Mouse (Mus musculus): ENCODE measurements around the gene AU040320.

The AU040320 gene

GRCm38 (mm10) chr4:126743713-126744112, 9.6 kb upstream of the AU040320 start:
- no peak for DNase-seq (ENCODE audit: low read depth, low spot score)
- no peaks in the 10 kb centered on the region for H3K27me3 ChIP-seq (ENCODE audit: control insufficient read depth, insufficient read depth, low read length, poor library complexity, severe bottlenecking)
- peaks cover 5% of the 10 kb centered on the region for H3K36me3 ChIP-seq (ENCODE audit: control insufficient read depth, insufficient read depth, low read length, poor library complexity, severe bottlenecking)

GRCm38 (mm10) chr4:126744831-126745230, 8.5 kb upstream of the AU040320 start:
- H3K27me3 ChIP-seq (ENCODE audit: control insufficient read depth, insufficient read depth, low read length, poor library complexity, severe bottlenecking) = no peaks in the 10 kb centered on the region
- DNase-seq (ENCODE audit: low read depth, low spot score) = no peak
- H3K36me3 ChIP-seq (ENCODE audit: control insufficient read depth, insufficient read depth, low read length, poor library complexity, severe bottlenecking) = peaks cover 6% of the 10 kb centered on the region

GRCm38 (mm10) chr4:126745506-126746193, 7.7 kb upstream of the AU040320 start:
- H3K27me3 ChIP-seq (ENCODE audit: control insufficient read depth, insufficient read depth, low read length, poor library complexity, severe bottlenecking) = no peaks in the 10 kb centered on the region
- H3K36me3 ChIP-seq (ENCODE audit: control insufficient read depth, insufficient read depth, low read length, poor library complexity, severe bottlenecking) = peaks cover 6% of the 10 kb centered on the region
- peak; percentile 76 for DNase-seq (ENCODE audit: low read depth, low spot score)

- H3K27me3 ChIP-seq (ENCODE audit: control insufficient read depth, insufficient read depth, low read length, poor library complexity, severe bottlenecking) = no peaks in the 10 kb centered on the region
- peaks cover 6% of the 10 kb centered on the region for H3K36me3 ChIP-seq (ENCODE audit: control insufficient read depth, insufficient read depth, low read length, poor library complexity, severe bottlenecking)
- no peak for DNase-seq (ENCODE audit: low read depth, low spot score)
These were observed 7.0 kb upstream of the AU040320 start for GRCm38 (mm10) chr4:126746194-126746840.

- H3K36me3 ChIP-seq (ENCODE audit: control insufficient read depth, insufficient read depth, low read length, poor library complexity, severe bottlenecking) = peaks cover 6% of the 10 kb centered on the region
- H3K27me3 ChIP-seq (ENCODE audit: control insufficient read depth, insufficient read depth, low read length, poor library complexity, severe bottlenecking) = no peaks in the 10 kb centered on the region
- no peak for DNase-seq (ENCODE audit: low read depth, low spot score)
These were observed 5.0 kb upstream of the AU040320 start for GRCm38 (mm10) chr4:126748381-126748780.

- no peak for DNase-seq (ENCODE audit: low read depth, low spot score)
- H3K27me3 ChIP-seq (ENCODE audit: control insufficient read depth, insufficient read depth, low read length, poor library complexity, severe bottlenecking) = no peaks in the 10 kb centered on the region
These were observed 3.8 kb upstream of the AU040320 start for GRCm38 (mm10) chr4:126749553-126749952.

GRCm38 (mm10) chr4:126750046-126750683, 3.2 kb upstream of the AU040320 start:
- H3K36me3 ChIP-seq (ENCODE audit: control insufficient read depth, insufficient read depth, low read length, poor library complexity, severe bottlenecking) = peaks cover 6% of the 10 kb centered on the region
- DNase-seq (ENCODE audit: low read depth, low spot score) = no peak
- no peaks in the 10 kb centered on the region for H3K27me3 ChIP-seq (ENCODE audit: control insufficient read depth, insufficient read depth, low read length, poor library complexity, severe bottlenecking)

More at GRCm38 (mm10) chr4:126749553-126749952, 3.8 kb upstream of the AU040320 start:
- peaks cover 6% of the 10 kb centered on the region for H3K36me3 ChIP-seq (ENCODE audit: control insufficient read depth, insufficient read depth, low read length, poor library complexity, severe bottlenecking)

GRCm38 (mm10) chr4:126750863-126751555, 2.3 kb upstream of the AU040320 start:
- Histone ChIP-seq H3K36me3 (ENCODE audit: control insufficient read depth, insufficient read depth, low read length, poor library complexity, severe bottlenecking) (peaks cover 5% of the 10 kb centered on the region), H3K27me3 (ENCODE audit: control insufficient read depth, insufficient read depth, low read length, poor library complexity, severe bottlenecking) (no peaks in the 10 kb centered on the region)
- no peak for DNase-seq (ENCODE audit: low read depth, low spot score)

- no peak for DNase-seq (ENCODE audit: low read depth, low spot score)
- no peaks in the 10 kb centered on the region for H3K27me3 ChIP-seq (ENCODE audit: control insufficient read depth, insufficient read depth, low read length, poor library complexity, severe bottlenecking)
- peaks cover 4% of the 10 kb centered on the region for H3K36me3 ChIP-seq (ENCODE audit: control insufficient read depth, insufficient read depth, low read length, poor library complexity, severe bottlenecking)
These were observed 1.8 kb upstream of the AU040320 start for GRCm38 (mm10) chr4:126751556-126752023.

- Histone ChIP-seq H3K36me3 (ENCODE audit: control insufficient read depth, insufficient read depth, low read length, poor library complexity, severe bottlenecking) (peaks cover 1% of the 10 kb centered on the region; the same call in 1 of the 2 replicates), H3K27me3 (ENCODE audit: control insufficient read depth, insufficient read depth, low read length, poor library complexity, severe bottlenecking) (no peaks in the 10 kb centered on the region)
- no peak for DNase-seq (ENCODE audit: low read depth, low spot score)
These were observed 1.2 kb upstream of the AU040320 start for GRCm38 (mm10) chr4:126752024-126752607.

GRCm38 (mm10) chr4:126752608-126753141, 669 bp upstream of the AU040320 start:
- no peak for DNase-seq (ENCODE audit: low read depth, low spot score)
- Histone ChIP-seq H3K36me3 (ENCODE audit: control insufficient read depth, insufficient read depth, low read length, poor library complexity, severe bottlenecking) (peaks cover 1% of the 10 kb centered on the region; the same call in 1 of the 2 replicates), H3K27me3 (ENCODE audit: control insufficient read depth, insufficient read depth, low read length, poor library complexity, severe bottlenecking) (no peaks in the 10 kb centered on the region)

- H3K27me3 ChIP-seq (ENCODE audit: control insufficient read depth, insufficient read depth, low read length, poor library complexity, severe bottlenecking) = no peaks in the 10 kb centered on the region
- no peak for DNase-seq (ENCODE audit: low read depth, low spot score)
These were observed 877 bp downstream of the AU040320 start for GRCm38 (mm10) chr4:126754231-126754611.

GRCm38 (mm10) chr4:126754736-126755374, 1.5 kb downstream of the AU040320 start:
- no peak for DNase-seq (ENCODE audit: low read depth, low spot score)
- Histone ChIP-seq H3K27me3 (ENCODE audit: control insufficient read depth, insufficient read depth, low read length, poor library complexity, severe bottlenecking) (no peaks in the 10 kb centered on the region), H3K36me3 (ENCODE audit: control insufficient read depth, insufficient read depth, low read length, poor library complexity, severe bottlenecking) (peaks cover 2% of the 10 kb centered on the region; the same call in 1 of the 2 replicates)

More at GRCm38 (mm10) chr4:126754231-126754611, 877 bp downstream of the AU040320 start:
- peaks cover 2% of the 10 kb centered on the region; the same call in 1 of the 2 replicates for H3K36me3 ChIP-seq (ENCODE audit: control insufficient read depth, insufficient read depth, low read length, poor library complexity, severe bottlenecking)

- DNase-seq (ENCODE audit: low read depth, low spot score) = no peak
- no peaks in the 10 kb centered on the region for H3K27me3 ChIP-seq (ENCODE audit: control insufficient read depth, insufficient read depth, low read length, poor library complexity, severe bottlenecking)
- peaks cover 3% of the 10 kb centered on the region; the same call in 1 of the 2 replicates for H3K36me3 ChIP-seq (ENCODE audit: control insufficient read depth, insufficient read depth, low read length, poor library complexity, severe bottlenecking)
These were observed 3.4 kb downstream of the AU040320 start for GRCm38 (mm10) chr4:126756766-126757165.
